In the genomic region with DNA sequence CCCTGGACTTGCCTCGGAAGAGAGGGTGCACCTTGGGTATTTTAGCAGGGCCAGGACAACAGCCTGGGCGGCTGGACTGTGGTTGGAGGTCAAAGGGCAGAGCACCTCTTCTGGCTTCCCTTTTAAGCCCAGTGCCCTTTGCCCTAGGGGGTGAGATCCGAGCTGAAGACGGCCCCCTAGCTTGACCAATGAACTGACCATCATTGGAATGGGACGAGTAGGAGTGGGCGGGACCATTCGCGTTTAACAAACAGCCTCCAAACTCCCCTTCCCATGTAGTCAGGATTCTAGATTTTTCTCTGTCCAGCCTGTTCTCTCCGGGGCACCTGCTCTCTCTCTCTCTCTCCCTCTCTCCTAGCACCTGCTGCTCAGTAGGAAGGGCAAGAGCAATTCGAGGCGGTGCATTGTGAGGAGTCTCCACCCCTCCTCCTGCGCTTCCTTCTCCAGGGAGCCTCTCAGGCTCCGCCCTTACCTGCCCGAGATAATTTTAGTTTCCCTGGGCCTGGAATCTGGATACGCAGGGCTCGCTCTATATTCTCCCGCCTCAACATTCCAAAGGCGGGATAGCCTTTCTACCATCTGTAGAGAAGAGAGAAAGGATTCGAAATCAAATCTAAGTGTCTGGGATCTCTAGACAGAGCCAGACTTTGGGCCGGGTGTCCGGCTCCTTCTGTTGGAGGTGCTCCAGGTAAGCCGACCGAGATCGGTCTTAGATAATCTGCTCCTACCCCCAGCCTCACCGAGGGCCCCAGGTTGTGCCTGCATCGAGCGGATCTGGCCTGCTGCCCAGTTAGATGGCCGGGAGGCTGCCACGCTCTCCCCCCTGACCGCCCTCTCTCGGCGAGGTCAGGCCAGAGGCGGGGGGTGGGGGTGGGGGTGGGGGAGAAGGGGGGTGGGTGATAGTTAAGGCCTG, we compare ENCODE assay signal across 8 mouse cellular contexts. TPM values are rescaled to one million over a fixed set of nuclear protein-coding genes. Genes with fewer than 3 reads are reported as not detected.
DNase-seq lines count a peak whose midpoint lies in the region; ATAC-seq lines count a peak whose summit lies in the region.

No protein-coding gene starts in this region.

- DNase-seq in cerebellum, adult 8-10 months = peak; percentile 63
- peak; percentile 29 for DNase-seq in hindbrain, embryonic 10.5 days (ENCODE audit: low spot score)
- DNase-seq in limb, embryonic 11.5 days (ENCODE audit: low spot score) = no peak
- DNase-seq in spleen, postnatal 10 days (ENCODE audit: low spot score in 2 of 2) = no peak
- DNase-seq in spleen, adult 18-20 months = no peak

- peaks cover 2% of the 10 kb centered on the region; the same call in 1 of the 2 replicates for H3K9me3 ChIP-seq in erythroblast, embryonic 14.5 days (ENCODE audit: control insufficient read depth, low read length)
- H3K9me3 ChIP-seq in hindbrain, embryonic 10.5 days = no peaks in the 10 kb centered on the region
- no peaks in the 10 kb centered on the region for H3K9me3 ChIP-seq in limb, embryonic 11.5 days (ENCODE audit: control insufficient read depth, low read length)
- no peaks in the 10 kb centered on the region for H3K9me3 ChIP-seq in midbrain, embryonic 15.5 days

- peak overlapping the region; percentile 74 for H3K27ac ChIP-seq in hindbrain, embryonic 10.5 days
- no peak overlapping the region for H3K27ac ChIP-seq in limb, embryonic 11.5 days (replicated peaks; ENCODE audit: low read depth, low read length)
- no peak overlapping the region for H3K27ac ChIP-seq in midbrain, embryonic 15.5 days

- peaks cover 47% of the 10 kb centered on the region for H3K27me3 ChIP-seq in erythroblast, embryonic 14.5 days (ENCODE audit: control insufficient read depth)
- peaks cover 50% of the 10 kb centered on the region for H3K27me3 ChIP-seq in hindbrain, embryonic 10.5 days (ENCODE audit: insufficient read depth, poor library complexity, severe bottlenecking)
- peaks cover 14% of the 10 kb centered on the region; the same call in 1 of the 2 replicates for H3K27me3 ChIP-seq in limb, embryonic 11.5 days (ENCODE audit: control insufficient read depth, insufficient read depth, low read length)
- H3K27me3 ChIP-seq in midbrain, embryonic 15.5 days (replicated peaks) = peaks cover 27% of the 10 kb centered on the region

- WGBS in hindbrain, embryonic 10.5 days = 1% methylated on average over 33 of the region's 33 CpGs
- 3% methylated on average over 33 of the region's 33 CpGs for WGBS in limb, embryonic 11.5 days
- 4% methylated on average over 33 of the region's 33 CpGs for WGBS in midbrain, embryonic 15.5 days

- H3K9ac ChIP-seq in limb, embryonic 11.5 days (ENCODE audit: low read length) = 0 out of 2 replicates have a peak overlapping the region, but pooled peaks have one; percentile 3
- peak overlapping the region; percentile 14; the same call in 1 of the 2 replicates for H3K9ac ChIP-seq in midbrain, embryonic 15.5 days

- H3K4me3 ChIP-seq in erythroblast, embryonic 14.5 days (replicated peaks) = peak overlapping the region; percentile 56
- peak overlapping the region; percentile 38 for H3K4me3 ChIP-seq in hindbrain, embryonic 10.5 days
- H3K4me3 ChIP-seq in limb, embryonic 11.5 days (ENCODE audit: low read depth, low read length) = peak overlapping the region; percentile 17; the same call in 1 of the 2 replicates
- H3K4me3 ChIP-seq in midbrain, embryonic 15.5 days = no peak overlapping the region

- no peaks in the 10 kb centered on the region for H3K4me1 ChIP-seq in erythroblast, embryonic 14.5 days (ENCODE audit: control insufficient read depth)
- peaks cover 37% of the 10 kb centered on the region for H3K4me1 ChIP-seq in hindbrain, embryonic 10.5 days (replicated peaks)
- peaks cover 5% of the 10 kb centered on the region; the same call in 1 of the 2 replicates for H3K4me1 ChIP-seq in limb, embryonic 11.5 days (ENCODE audit: control insufficient read depth, insufficient read depth, low read length)
- H3K4me1 ChIP-seq in midbrain, embryonic 15.5 days = peaks cover 8% of the 10 kb centered on the region

- peaks cover 7% of the 10 kb centered on the region; the same call in 1 of the 2 replicates for H3K36me3 ChIP-seq in erythroblast, embryonic 14.5 days (ENCODE audit: control insufficient read depth)
- no peaks in the 10 kb centered on the region for H3K36me3 ChIP-seq in hindbrain, embryonic 10.5 days
- H3K36me3 ChIP-seq in limb, embryonic 11.5 days (ENCODE audit: control insufficient read depth, insufficient read depth, low read length) = no peaks in the 10 kb centered on the region
- no peaks in the 10 kb centered on the region for H3K36me3 ChIP-seq in midbrain, embryonic 15.5 days (replicated peaks)

- no peak for ATAC-seq in erythroblast, adult 5-6 weeks (replicated peaks; ENCODE audit: low FRiP score, poor library complexity, severe bottlenecking)
- no peak for ATAC-seq in limb, embryonic 11.5 days (ENCODE audit: insufficient number of reproducible peaks, low FRiP score, low TSS enrichment, low read depth)
- no peak for ATAC-seq in midbrain, embryonic 15.5 days (replicated peaks)

- H3K4me2 ChIP-seq in limb, embryonic 11.5 days (ENCODE audit: low read depth, severe bottlenecking) = no peak overlapping the region; the same call in 1 of the 2 replicates
- H3K4me2 ChIP-seq in midbrain, embryonic 15.5 days = peak overlapping the region; percentile 21

RNA-seq across cellular contexts. Expression of gene Grb7, which starts 0.6 kb away (rescaled TPM):
- polyA plus RNA-seq in erythroblast, embryonic 14.5 days (2012) = 0.11 and 0.13 TPM in 2 replicates
- not detected in 2 replicates for total RNA-seq in erythroblast, adult 5-6 weeks (2015; ENCODE audit: low replicate concordance)
- total RNA-seq in erythroblast, adult 5-6 weeks (2017; ENCODE audit: low replicate concordance) = not detected in 2 replicates
- polyA plus RNA-seq in hindbrain, embryonic 10.5 days (2016; fragmentation: Nextera tagmentation; extraction: Ambion mirVana) = 3.6 and 8.6 TPM in 2 replicates
- polyA plus RNA-seq in limb, embryonic 11.5 days (2014; fragmentation: Nextera tagmentation; extraction: Ambion mirVana) = 5.3 and 6.7 TPM in 2 replicates
- polyA plus RNA-seq in midbrain, embryonic 15.5 days (2015; fragmentation: Nextera tagmentation; extraction: Ambion mirVana) = 0.80 and 1.1 TPM in 2 replicates

RNA-seq across cellular contexts. Expression of gene Mien1, which starts 8.0 kb away (rescaled TPM):
- polyA plus RNA-seq in erythroblast, embryonic 14.5 days (2012) = 3.1 and 4.4 TPM in 2 replicates
- total RNA-seq in erythroblast, adult 5-6 weeks (2015; ENCODE audit: low replicate concordance) = 13.4 and 19.9 TPM in 2 replicates
- total RNA-seq in erythroblast, adult 5-6 weeks (2017; ENCODE audit: low replicate concordance) = 1.4 and 3.9 TPM in 2 replicates
- 120 and 161 TPM in 2 replicates for polyA plus RNA-seq in hindbrain, embryonic 10.5 days (2016; fragmentation: Nextera tagmentation; extraction: Ambion mirVana)
- 75.4 and 78.3 TPM in 2 replicates for polyA plus RNA-seq in limb, embryonic 11.5 days (2014; fragmentation: Nextera tagmentation; extraction: Ambion mirVana)
- 233 and 238 TPM in 2 replicates for polyA plus RNA-seq in midbrain, embryonic 15.5 days (2015; fragmentation: Nextera tagmentation; extraction: Ambion mirVana)

RNA-seq across cellular contexts. Expression of gene Erbb2, which starts 34.5 kb away (rescaled TPM):
- 0.01 TPM in 1 of 2 replicates, not detected in the other for polyA plus RNA-seq in erythroblast, embryonic 14.5 days (2012)
- 0.21 TPM in 1 of 2 replicates, not detected in the other for total RNA-seq in erythroblast, adult 5-6 weeks (2015; ENCODE audit: low replicate concordance)
- 0.28 TPM in 1 of 2 replicates, not detected in the other for total RNA-seq in erythroblast, adult 5-6 weeks (2017; ENCODE audit: low replicate concordance)
- 23.3 TPM in 2 replicates for polyA plus RNA-seq in hindbrain, embryonic 10.5 days (2016; fragmentation: Nextera tagmentation; extraction: Ambion mirVana)
- polyA plus RNA-seq in limb, embryonic 11.5 days (2014; fragmentation: Nextera tagmentation; extraction: Ambion mirVana) = 29.6 and 30.5 TPM in 2 replicates
- 6.8 and 7.7 TPM in 2 replicates for polyA plus RNA-seq in midbrain, embryonic 15.5 days (2015; fragmentation: Nextera tagmentation; extraction: Ambion mirVana)

RNA-seq across cellular contexts. Expression of gene Pgap3, which starts 46.5 kb away (rescaled TPM):
- 0.91 and 1.1 TPM in 2 replicates for polyA plus RNA-seq in erythroblast, embryonic 14.5 days (2012)
- total RNA-seq in erythroblast, adult 5-6 weeks (2015; ENCODE audit: low replicate concordance) = not detected in 2 replicates
- total RNA-seq in erythroblast, adult 5-6 weeks (2017; ENCODE audit: low replicate concordance) = 0.56 TPM in 1 of 2 replicates, not detected in the other
- 9.3 and 9.8 TPM in 2 replicates for polyA plus RNA-seq in hindbrain, embryonic 10.5 days (2016; fragmentation: Nextera tagmentation; extraction: Ambion mirVana)
- polyA plus RNA-seq in limb, embryonic 11.5 days (2014; fragmentation: Nextera tagmentation; extraction: Ambion mirVana) = 6.3 and 9.5 TPM in 2 replicates
- 9.6 and 9.9 TPM in 2 replicates for polyA plus RNA-seq in midbrain, embryonic 15.5 days (2015; fragmentation: Nextera tagmentation; extraction: Ambion mirVana)

Comparison
In these comparisons a context has a peak if more than half of its experiments do, and no peak if none do; other contexts are left out.
1. DNase-seq: peak in cerebellum, adult 8-10 months (single experiment) and hindbrain, embryonic 10.5 days (single experiment); none in limb, embryonic 11.5 days (single experiment), spleen, postnatal 10 days (0 of 2) and spleen, adult 18-20 months (0 of 2).
2. RNA of gene Mien1, which starts 8.0 kb away (polyA plus RNA-seq): 233 to 238 TPM in midbrain, embryonic 15.5 days, 120 to 161 TPM in hindbrain, embryonic 10.5 days and 75.4 to 78.3 TPM in limb, embryonic 11.5 days; 3.1 to 4.4 TPM in erythroblast, embryonic 14.5 days; every median in the first group is over 10 times any median in the second.